Mouse (Mus musculus) limb, embryonic 12.5 days (tissue): Measurements from ENCODE around the gene Acbd4. TPM values are rescaled to one million over a fixed set of nuclear protein-coding genes. Genes with fewer than 3 reads are reported as not detected.

Experiments
- ATAC-seq: fragments of 200-750 bp; cut with Nextera tagmentation; 2 replicates; pipeline ENCODE4 v1.8.0; 2017; ENCODE audit warnings: low read depth, moderate TSS enrichment; ENCODE audit not compliant: insufficient number of reproducible peaks, insufficient read depth, low FRiP score, low TSS enrichment
- H3K27ac ChIP-seq: fragments of 300-500 bp; sonication (generic); 2 replicates; pipeline ENCODE4 v1.5.1; 2016; ENCODE audit warnings: mild to moderate bottlenecking, moderate library complexity
- H3K27me3 ChIP-seq: fragments of 300-500 bp; sonication (generic); 2 replicates; pipeline ENCODE4 v1.6.1; 2016; ENCODE audit warnings: mild to moderate bottlenecking, moderate library complexity
- H3K36me3 ChIP-seq: fragments of 300-500 bp; sonication (generic); 2 replicates; pipeline ENCODE4 v1.6.1; 2016; ENCODE audit warnings: mild to moderate bottlenecking, moderate library complexity
- H3K4me1 ChIP-seq: fragments of 300-500 bp; sonication (generic); replicated peaks from 2 replicates; pipeline ENCODE4 v1.6.1; 2016
- H3K4me2 ChIP-seq: fragments of 300-500 bp; sonication (generic); 2 replicates; pipeline ENCODE4 v1.6.1; 2016; ENCODE audit warnings: mild to moderate bottlenecking, moderate library complexity
- H3K4me3 ChIP-seq: fragments of 300-500 bp; sonication (generic); replicated peaks from 2 replicates; pipeline ENCODE4 v1.5.1; 2016; ENCODE audit warnings: mild to moderate bottlenecking
- H3K9ac ChIP-seq: fragments of 300-500 bp; sonication (generic); replicated peaks from 2 replicates; pipeline ENCODE4 v1.6.1; 2016; ENCODE audit warnings: mild to moderate bottlenecking, moderate library complexity
- H3K9me3 ChIP-seq: fragments of 300-500 bp; sonication (generic); 2 replicates; pipeline ENCODE4 v1.6.1; 2016; ENCODE audit warnings: mild to moderate bottlenecking, moderate library complexity
- WGBS: fragments of 180-500 bp; shearing (Covaris S2); methylation state at CpG from one replicate; pipeline ENCODE4 v1.1.7; 2016; 5-methylcytosine and 5-hydroxymethylcytosine counted together
- polyA plus RNA-seq: library from polyadenylated mRNA; unstranded; fragments of >200 nt; fragmentation: Nextera tagmentation; extraction: Ambion mirVana; gene quantifications from 2 replicates; pipeline ENCODE4 v1.2.1, GENCODE M21; 2016

Gene Acbd4
- polyA plus RNA-seq, 1 experiment from 2014 or later, result 8.1 TPM

GRCm38 (mm10) chr11:103115163-103116007 lies 13.9 kb downstream of the Acbd4 start:
- peak; percentile 44; the same call in 1 of the 2 replicates for ATAC-seq
- H3K36me3 ChIP-seq, result no peaks in the 10 kb centered on the region
- peak overlapping the region; percentile 77 for H3K9ac ChIP-seq
- H3K27ac ChIP-seq, result peak overlapping the region; percentile 90
- H3K9me3 ChIP-seq, result no peaks in the 10 kb centered on the region
- H3K27me3 ChIP-seq, result peaks cover 19% of the 10 kb centered on the region
- WGBS, result under 1% methylated on average over 34 of the region's 34 CpGs
- peaks cover 39% of the 10 kb centered on the region for H3K4me1 ChIP-seq
- peak overlapping the region; percentile 64 for H3K4me3 ChIP-seq
- peak overlapping the region; percentile 92 for H3K4me2 ChIP-seq

GRCm38 (mm10) chr11:103116008-103116818 lies 14.7 kb downstream of the Acbd4 start, which contains the start of gene Hexim1:
Gene Hexim1 (plus strand): TSS chr11:103116231.
- peak within 1 kb of the TSS; percentile 90 for H3K27ac ChIP-seq
- no peaks in the 10 kb centered on the region for H3K9me3 ChIP-seq
- peaks cover 16% of the 10 kb centered on the region for H3K27me3 ChIP-seq
- WGBS, result under 1% methylated on average over 53 of the region's 53 CpGs
- peak within 1 kb of the TSS; percentile 92 for H3K4me2 ChIP-seq
- H3K4me3 ChIP-seq, result peak within 1 kb of the TSS; percentile 64
- H3K9ac ChIP-seq, result peak within 1 kb of the TSS; percentile 77
- H3K36me3 ChIP-seq, result no peaks in the 10 kb centered on the region
- peak; percentile 92 for ATAC-seq
- H3K4me1 ChIP-seq, result peaks cover 37% of the 10 kb centered on the region

- Histone ChIP-seq H3K27me3 (peaks cover 14% of the 10 kb centered on the region), H3K4me1 (peaks cover 29% of the 10 kb centered on the region), H3K9me3 (no peaks in the 10 kb centered on the region), H3K4me3 (peak overlapping the region; percentile 64), H3K36me3 (no peaks in the 10 kb centered on the region), H3K9ac (peak overlapping the region; percentile 72), H3K27ac (peak overlapping the region; percentile 80), H3K4me2 (peak overlapping the region; percentile 92)
- WGBS, result under 1% methylated on average over 35 of the region's 35 CpGs
- ATAC-seq, result no peak; the same call in 1 of the 2 replicates
These were observed 15.6 kb downstream of the Acbd4 start for GRCm38 (mm10) chr11:103116959-103117590.

GRCm38 (mm10) chr11:103117591-103118009 lies 16.1 kb downstream of the Acbd4 start:
- peak overlapping the region; percentile 80; the same call in 1 of the 2 replicates for H3K27ac ChIP-seq
- no peaks in the 10 kb centered on the region for H3K36me3 ChIP-seq
- H3K4me3 ChIP-seq, result peak overlapping the region; percentile 64
- peaks cover 24% of the 10 kb centered on the region for H3K4me1 ChIP-seq
- no peaks in the 10 kb centered on the region for H3K9me3 ChIP-seq
- H3K9ac ChIP-seq, result peak overlapping the region; percentile 72
- H3K4me2 ChIP-seq, result peak overlapping the region; percentile 92
- no peak for ATAC-seq
- H3K27me3 ChIP-seq, result peaks cover 13% of the 10 kb centered on the region
- WGBS, result under 1% methylated on average over 38 of the region's 38 CpGs

GRCm38 (mm10) chr11:103118866-103119265 lies 17.4 kb downstream of the Acbd4 start:
- Histone ChIP-seq H3K36me3 (no peaks in the 10 kb centered on the region), H3K27ac (no peak overlapping the region), H3K4me1 (peaks cover 21% of the 10 kb centered on the region), H3K4me3 (peak overlapping the region; percentile 64; the same call in 1 of the 2 replicates), H3K9me3 (no peaks in the 10 kb centered on the region), H3K27me3 (peaks cover 1% of the 10 kb centered on the region; the same call in 1 of the 2 replicates), H3K4me2 (peak overlapping the region; percentile 92), H3K9ac (no peak overlapping the region)
- no peak for ATAC-seq
- 93% methylated on average over 2 of the region's 2 CpGs for WGBS

GRCm38 (mm10) chr11:103119609-103120008 lies 18.1 kb downstream of the Acbd4 start:
- Histone ChIP-seq H3K9ac (no peak overlapping the region), H3K4me2 (no peak overlapping the region), H3K36me3 (no peaks in the 10 kb centered on the region), H3K4me1 (peaks cover 19% of the 10 kb centered on the region), H3K9me3 (no peaks in the 10 kb centered on the region), H3K27ac (no peak overlapping the region), H3K27me3 (no peaks in the 10 kb centered on the region; the same call in 1 of the 2 replicates), H3K4me3 (no peak overlapping the region)
- no peak for ATAC-seq
- 59% methylated on average over 5 of the region's 5 CpGs for WGBS

GRCm38 (mm10) chr11:103120315-103120714 lies 18.8 kb downstream of the Acbd4 start:
- no peaks in the 10 kb centered on the region for H3K9me3 ChIP-seq
- WGBS, result 74% methylated on average over 5 of the region's 5 CpGs
- no peaks in the 10 kb centered on the region for H3K27me3 ChIP-seq
- no peak overlapping the region for H3K4me2 ChIP-seq
- peaks cover 16% of the 10 kb centered on the region for H3K4me1 ChIP-seq
- no peak for ATAC-seq
- H3K36me3 ChIP-seq, result no peaks in the 10 kb centered on the region
- no peak overlapping the region for H3K4me3 ChIP-seq
- no peak overlapping the region for H3K27ac ChIP-seq
- no peak overlapping the region for H3K9ac ChIP-seq

- under 1% methylated on average over 39 of the region's 39 CpGs for WGBS
- Histone ChIP-seq H3K27me3 (no peaks in the 10 kb centered on the region), H3K27ac (peak within 1 kb of the TSS; percentile 99), H3K4me1 (peaks cover 28% of the 10 kb centered on the region), H3K4me2 (peak within 1 kb of the TSS; percentile 65), H3K36me3 (peaks cover 7% of the 10 kb centered on the region; the same call in 1 of the 2 replicates), H3K9me3 (no peaks in the 10 kb centered on the region), H3K9ac (peak within 1 kb of the TSS; percentile 99), H3K4me3 (peak within 1 kb of the TSS; percentile 91)
- ATAC-seq, result peak; percentile 30; the same call in 1 of the 2 replicates
These were observed 30.5 kb downstream of the Acbd4 start, which contains the start of gene Hexim2 for GRCm38 (mm10) chr11:103131701-103132575. Gene Hexim2 (plus strand): TSS chr11:103132429.

GRCm38 (mm10) chr11:103132576-103133455 lies 31.3 kb downstream of the Acbd4 start:
- peak overlapping the region; percentile 99 for H3K9ac ChIP-seq
- H3K27me3 ChIP-seq, result no peaks in the 10 kb centered on the region
- ATAC-seq, result peak; percentile 90
- under 1% methylated on average over 55 of the region's 58 CpGs for WGBS
- peak overlapping the region; percentile 91 for H3K4me3 ChIP-seq
- peaks cover 28% of the 10 kb centered on the region for H3K4me1 ChIP-seq
- peaks cover 7% of the 10 kb centered on the region; the same call in 1 of the 2 replicates for H3K36me3 ChIP-seq
- peak overlapping the region; percentile 65 for H3K4me2 ChIP-seq
- peak overlapping the region; percentile 99 for H3K27ac ChIP-seq
- no peaks in the 10 kb centered on the region for H3K9me3 ChIP-seq
